Mouse (Mus musculus) limb, embryonic 14.5 days (tissue): ENCODE measurements around the gene Stard13. TPM values are rescaled to one million over a fixed set of nuclear protein-coding genes. Genes with fewer than 3 reads are reported as not detected.

Experiments used
- ATAC-seq: fragments of 200-750 bp; cut with Nextera tagmentation; 2 replicates; pipeline ENCODE4 v1.8.0; 2017; ENCODE audit warnings: low read depth, moderate number of reproducible peaks, moderate TSS enrichment; ENCODE audit not compliant: low FRiP score
- DNase-seq: peaks from one replicate; pipeline ENCODE4 v3.0.0-alpha.2; 2015; ENCODE audit warnings: low spot score
- H3K27ac ChIP-seq: fragments of 300-500 bp; sonication (generic); replicated peaks from 2 replicates; pipeline ENCODE4 v1.5.1; 2014; ENCODE audit warnings: low read depth, mild to moderate bottlenecking, low read length, moderate library complexity, mixed read lengths
- H3K27me3 ChIP-seq: fragments of 300-500 bp; sonication (generic); 2 replicates; pipeline ENCODE4 v1.6.1; 2014; ENCODE audit warnings: low read length, mixed read lengths; ENCODE audit not compliant: control insufficient read depth, insufficient read depth
- H3K36me3 ChIP-seq: fragments of 300-500 bp; sonication (generic); 2 replicates; pipeline ENCODE4 v1.6.1; 2014; ENCODE audit warnings: mild to moderate bottlenecking, low read length, moderate library complexity, mixed read lengths; ENCODE audit not compliant: control insufficient read depth, insufficient read depth
- H3K4me1 ChIP-seq: fragments of 300-500 bp; sonication (generic); 2 replicates; pipeline ENCODE4 v1.6.1; 2014; ENCODE audit warnings: antibody characterized with exemption, low read length, mixed read lengths; ENCODE audit not compliant: control insufficient read depth, insufficient read depth
- H3K4me2 ChIP-seq: fragments of 300-500 bp; sonication (generic); replicated peaks from 2 replicates; pipeline ENCODE4 v1.6.1; 2014; ENCODE audit warnings: low read depth, mild to moderate bottlenecking, low read length, moderate library complexity; ENCODE audit not compliant: severe bottlenecking
- H3K4me3 ChIP-seq: fragments of 300-500 bp; sonication (generic); replicated peaks from 2 replicates; pipeline ENCODE4 v1.5.1; 2014; ENCODE audit warnings: low read length
- H3K9ac ChIP-seq: fragments of 300-500 bp; sonication (generic); 2 replicates; pipeline ENCODE4 v1.6.1; 2014; ENCODE audit warnings: mild to moderate bottlenecking, low read depth, low read length, moderate library complexity; ENCODE audit not compliant: severe bottlenecking
- H3K9me3 ChIP-seq: fragments of 300-500 bp; sonication (generic); 2 replicates; pipeline ENCODE4 v1.6.1; 2016; ENCODE audit warnings: low read length; ENCODE audit not compliant: control insufficient read depth
- POLR2A ChIP-seq: fragments of 200-500 bp; IDR thresholded peaks from 2 replicates; pipeline ENCODE4 v1.8.0; 2012; ENCODE audit warnings: inconsistent platforms, mild to moderate bottlenecking, moderate library complexity, borderline replicate concordance; ENCODE audit not compliant: insufficient read depth, insufficient read length; ENCODE audit errors: extremely low read depth
- WGBS: fragments of 180-500 bp; shearing (Covaris S2); extraction: QIAGEN DNeasy Blood & Tissue Kit; methylation state at CpG from one replicate; pipeline ENCODE4 v1.1.7; 2014; 5-methylcytosine and 5-hydroxymethylcytosine counted together
- polyA plus RNA-seq, 2 experiments: library from polyadenylated mRNA; depleted of rRNA in 1 of 2; stranded (reverse) in 1 of 2; unstranded in 1 of 2; fragments of >200 nt; fragmentation: Nextera tagmentation in 1 of 2; extraction: Ambion mirVana in 1 of 2; gene quantifications; 2 replicates each; pipeline versions ENCODE4 v1.2.1 to v1.2.3; 2012 to 2014

The Stard13 gene
- polyA plus RNA-seq, 2 experiments: 9.0 to 17.5 TPM

- no peak overlapping the region for H3K4me3 ChIP-seq
- no peaks in the 10 kb centered on the region for H3K9me3 ChIP-seq
- TF ChIP-seq POLR2A: no peak
- no peaks in the 10 kb centered on the region for H3K27me3 ChIP-seq
- H3K4me2 ChIP-seq: no peak overlapping the region
- H3K36me3 ChIP-seq: no peaks in the 10 kb centered on the region
- 71% methylated on average over 5 of the region's 5 CpGs for WGBS
- H3K9ac ChIP-seq: no peak overlapping the region
- ATAC-seq (no peak), DNase-seq (no peak)
- peaks cover 12% of the 10 kb centered on the region; the same call in 1 of the 2 replicates for H3K4me1 ChIP-seq
- H3K27ac ChIP-seq: no peak overlapping the region
Measured at GRCm38 (mm10) chr5:151166266-151166665, 67.4 kb downstream of the Stard13 start.

GRCm38 (mm10) chr5:151165381-151166016 is 68.1 kb downstream of the Stard13 start:
- H3K4me3 ChIP-seq: no peak overlapping the region
- no peaks in the 10 kb centered on the region for H3K9me3 ChIP-seq
- no peaks in the 10 kb centered on the region for H3K36me3 ChIP-seq
- H3K4me2 ChIP-seq: no peak overlapping the region
- H3K27ac ChIP-seq: no peak overlapping the region
- H3K4me1 ChIP-seq: peaks cover 12% of the 10 kb centered on the region; the same call in 1 of the 2 replicates
- 82% methylated on average over 6 of the region's 6 CpGs for WGBS
- H3K27me3 ChIP-seq: no peaks in the 10 kb centered on the region
- DNase-seq (no peak), ATAC-seq (no peak)
- TF ChIP-seq POLR2A: no peak
- H3K9ac ChIP-seq: no peak overlapping the region

GRCm38 (mm10) chr5:151164815-151165214 is 68.8 kb downstream of the Stard13 start:
- Histone ChIP-seq H3K9me3 (no peaks in the 10 kb centered on the region), H3K4me2 (no peak overlapping the region), H3K4me1 (peaks cover 12% of the 10 kb centered on the region; the same call in 1 of the 2 replicates), H3K27ac (no peak overlapping the region), H3K4me3 (no peak overlapping the region), H3K36me3 (no peaks in the 10 kb centered on the region), H3K27me3 (no peaks in the 10 kb centered on the region), H3K9ac (no peak overlapping the region)
- TF ChIP-seq POLR2A: no peak
- no peak for DNase-seq
- no peak for ATAC-seq
- WGBS: 56% methylated on average over 4 of the region's 4 CpGs

- Histone ChIP-seq H3K9ac (no peak overlapping the region), H3K9me3 (no peaks in the 10 kb centered on the region), H3K36me3 (no peaks in the 10 kb centered on the region), H3K27me3 (no peaks in the 10 kb centered on the region), H3K27ac (no peak overlapping the region), H3K4me3 (no peak overlapping the region), H3K4me1 (0 out of 2 replicates have a peak, but pooled peaks cover under 1% of the 10 kb centered on the region), H3K4me2 (no peak overlapping the region)
- TF ChIP-seq POLR2A: no peak
- ATAC-seq (no peak), DNase-seq (no peak)
- 96% methylated on average over 3 of the region's 3 CpGs for WGBS
Measured at GRCm38 (mm10) chr5:151162642-151163041, 71.0 kb downstream of the Stard13 start.

- H3K9me3 ChIP-seq: no peaks in the 10 kb centered on the region
- H3K27ac ChIP-seq: no peak overlapping the region
- no peaks in the 10 kb centered on the region for H3K27me3 ChIP-seq
- 84% methylated on average over 1 of the region's 1 CpGs for WGBS
- H3K4me2 ChIP-seq: no peak overlapping the region
- TF ChIP-seq POLR2A: no peak
- ATAC-seq (0 out of 2 replicates have a peak, but pooled peaks have one; percentile 9), DNase-seq (no peak)
- H3K9ac ChIP-seq: no peak overlapping the region
- no peaks in the 10 kb centered on the region for H3K36me3 ChIP-seq
- no peak overlapping the region for H3K4me3 ChIP-seq
- no peaks in the 10 kb centered on the region for H3K4me1 ChIP-seq
Measured at GRCm38 (mm10) chr5:151155247-151155646, 78.4 kb downstream of the Stard13 start.
